Mouse (Mus musculus): Measurements from ENCODE around the gene Pla2g4d.

- TF ChIP-seq EP300 (IDR thresholded peaks at IDR 0.05; ENCODE audit: low read depth in 1 of 2, low read length in 2 of 2) (no peak), TCF12 (IDR thresholded peaks at IDR 0.05; ENCODE audit: low read depth, low read length) (no peak), POLR2A (IDR thresholded peaks at IDR 0.05; ENCODE audit: control insufficient read depth in 1 of 2, insufficient read depth in 1 of 2, low read depth in 1 of 2, low read length in 2 of 2, poor library complexity in 1 of 2) (no peak), UBTF (IDR thresholded peaks at IDR 0.05; ENCODE audit: borderline replicate concordance, insufficient read depth, low read depth, low read length) (no peak), MAX (IDR thresholded peaks at IDR 0.05; ENCODE audit: low read length) (no peak), USF2 (IDR thresholded peaks at IDR 0.05; ENCODE audit: borderline replicate concordance in 1 of 2, insufficient read depth in 1 of 2, low read depth in 1 of 2, low read length in 2 of 2) (no peak), CTCF (IDR thresholded peaks at IDR 0.05 in 2 of 3, conservative IDR thresholded peaks at IDR 0.05 in 1 of 3; ENCODE audit: control insufficient read depth in 1 of 3, insufficient read depth in 1 of 3, low read depth in 2 of 3, low read length in 3 of 3, poor library complexity in 1 of 3, severe bottlenecking in 1 of 3) (no peak), TBP (IDR thresholded peaks at IDR 0.05; ENCODE audit: low read depth, low read length) (no peak), ZC3H11A (IDR thresholded peaks at IDR 0.05; ENCODE audit: low read depth, low read length) (no peak), ZNF384 (IDR thresholded peaks at IDR 0.05; ENCODE audit: low read depth, low read length) (no peak), ETS1 (IDR thresholded peaks at IDR 0.05; ENCODE audit: low read depth, low read length) (no peak), USF1 (IDR thresholded peaks at IDR 0.05; ENCODE audit: low read depth, low read length) (no peak), POLR2AphosphoS2 (IDR thresholded peaks at IDR 0.05; ENCODE audit: low read length) (no peak)
Observed at GRCm38 (mm10) chr2:120252644-120253043, 36.4 kb downstream of the Pla2g4d start.
